Mouse (Mus musculus) T-cell, adult 2 months (primary cell): ENCODE measurements around the gene Kctd20.
A peak's percentile ranks its signal among the peaks of the same experiment; 100 is the strongest.
"Not testable (repeated sequence)": the region's sequence is repeated elsewhere in the genome, so short reads cannot be mapped to it uniquely, and the experiment has no call there.

Experiments used
- DNase-seq: peaks from one replicate; pipeline ENCODE4 v3.0.0; 2022; ENCODE audit warnings: low spot score

Gene Kctd20

DNA sequence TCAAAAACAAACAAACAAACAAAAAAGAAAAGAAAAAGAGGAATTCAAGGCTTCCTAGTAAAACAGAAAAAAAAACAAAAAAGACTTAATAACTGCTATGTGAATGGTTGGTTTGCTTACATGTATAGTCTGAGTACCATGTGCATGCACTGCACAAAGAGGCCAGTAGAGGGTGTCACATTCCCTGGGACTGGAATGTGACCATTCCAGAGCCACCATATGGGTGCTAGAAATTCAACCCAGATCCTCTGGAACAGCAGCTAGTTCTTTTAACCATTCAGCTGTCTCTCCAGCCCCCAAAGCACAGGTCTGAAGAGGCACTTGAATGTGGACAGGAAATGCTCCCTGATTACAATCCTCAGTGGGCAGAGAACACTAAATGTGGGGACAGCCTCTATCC, 35.1 kb downstream of the Kctd20 start:
- no peak for DNase-seq

DNA sequence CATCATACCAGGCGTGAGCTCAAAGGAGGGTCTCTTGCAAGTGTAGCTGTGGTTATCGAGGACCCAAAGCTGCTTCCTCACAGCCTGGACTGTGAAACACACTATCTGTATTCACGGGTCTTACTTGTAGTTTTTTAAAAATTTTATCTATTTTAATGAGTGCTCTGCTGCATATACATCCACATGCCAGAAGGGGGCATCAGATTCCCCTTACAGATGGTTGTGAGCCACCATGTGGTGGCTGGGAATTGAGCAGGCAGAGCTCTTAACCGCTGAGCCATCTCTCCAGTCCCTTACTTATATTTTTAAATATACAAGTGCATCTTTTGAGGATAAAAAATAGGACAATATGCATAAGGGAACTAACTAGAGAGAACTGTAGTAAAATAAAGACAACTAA, 36.0 kb downstream of the Kctd20 start:
- DNase-seq: peak; percentile 69

DNA sequence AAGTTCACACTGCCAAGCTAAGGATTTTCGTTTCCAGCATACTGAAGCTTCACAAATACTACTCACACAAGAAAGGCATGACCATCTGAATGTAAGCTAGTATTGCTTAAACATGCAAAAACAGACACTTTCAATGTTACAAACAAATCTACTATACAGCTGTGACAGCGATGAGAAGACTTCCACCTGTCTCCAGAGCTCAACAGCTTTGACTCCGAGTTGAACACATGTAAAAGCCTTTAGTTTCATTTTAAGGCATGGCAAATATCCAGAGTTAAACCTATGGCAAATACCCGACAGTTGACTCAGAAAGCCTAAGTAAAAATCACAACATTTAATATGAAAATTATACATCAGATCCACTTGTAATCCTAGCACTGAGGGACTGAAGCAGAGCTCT, 36.5 kb downstream of the Kctd20 start:
- DNase-seq: no peak

DNA sequence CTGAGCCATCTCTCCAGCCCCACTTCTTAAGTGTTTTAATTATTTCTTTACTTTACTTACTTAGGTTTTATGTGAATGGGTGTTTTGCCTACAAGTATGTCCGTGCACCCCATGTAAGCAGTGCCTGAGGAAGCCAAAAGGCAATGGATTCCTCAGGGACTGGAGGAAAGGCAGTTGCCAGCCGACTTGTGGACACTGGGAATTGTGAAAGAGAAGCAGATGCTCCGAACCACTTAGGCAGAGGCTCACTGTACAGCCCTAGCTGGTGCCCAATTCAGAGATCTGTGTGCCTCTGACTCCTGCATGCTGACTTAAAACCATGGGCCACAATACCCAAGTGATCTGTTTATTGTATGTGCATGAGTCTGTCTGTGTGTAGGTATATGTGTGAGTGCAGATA, 37.2 kb downstream of the Kctd20 start:
- no peak for DNase-seq

DNA sequence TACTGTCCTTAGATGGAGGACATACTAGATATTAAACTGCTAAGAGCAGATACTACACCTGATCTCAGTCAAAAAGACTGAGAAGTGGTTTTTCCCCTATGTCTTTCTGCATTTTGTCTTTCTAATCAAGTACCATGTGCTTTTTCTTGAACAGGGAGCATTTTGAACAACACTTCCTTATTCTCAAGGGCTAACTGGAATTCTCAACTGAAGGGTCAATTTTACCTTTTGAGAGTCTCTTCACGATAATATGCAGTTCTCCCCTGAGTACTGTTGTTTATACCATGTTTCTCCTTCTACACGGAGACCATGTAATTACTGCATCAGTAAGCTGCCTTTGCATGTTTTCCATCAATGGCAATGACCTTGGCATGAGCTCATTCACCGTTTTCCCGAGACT, 38.3 kb downstream of the Kctd20 start:
- DNase-seq: no peak

DNA sequence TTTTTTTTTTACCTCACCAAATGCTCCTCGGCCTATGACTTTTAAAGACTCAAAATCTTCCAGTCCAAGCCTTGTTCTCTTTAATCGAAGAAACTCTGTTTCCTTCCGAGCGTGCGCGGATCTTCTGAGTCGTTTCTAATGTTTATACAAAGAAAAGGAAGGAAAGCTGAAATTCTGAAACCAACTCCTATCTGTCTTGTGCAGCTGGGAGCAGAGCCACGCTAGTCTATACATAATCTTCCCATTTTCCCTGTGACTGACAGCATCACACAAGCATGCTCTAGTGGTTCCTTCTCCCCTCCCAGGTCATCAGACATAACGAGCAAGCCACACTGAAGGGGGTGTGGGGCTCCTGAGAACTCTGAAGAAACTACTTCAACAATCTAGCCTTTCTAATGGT, 39.5 kb downstream of the Kctd20 start:
- DNase-seq: no peak

DNA sequence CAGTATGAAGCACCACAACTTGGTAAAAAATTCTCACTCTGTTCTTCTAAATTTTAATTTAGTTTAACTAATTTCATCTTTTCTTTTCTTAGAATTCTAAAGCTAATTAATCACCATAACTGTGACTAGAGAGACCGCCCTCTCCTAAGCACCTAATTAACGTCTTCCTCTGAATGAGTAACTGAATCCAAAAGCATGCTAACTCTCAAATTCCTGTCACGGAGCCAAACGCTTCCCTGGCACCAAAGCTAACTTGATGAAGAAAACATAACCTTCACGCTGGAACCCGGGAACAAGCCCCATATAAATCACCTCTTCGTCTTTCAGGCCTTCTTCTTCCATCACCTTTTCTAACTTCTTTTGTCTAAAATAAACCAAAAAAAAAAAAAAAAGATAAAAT, 40.4 kb downstream of the Kctd20 start:
- DNase-seq: no peak

DNA sequence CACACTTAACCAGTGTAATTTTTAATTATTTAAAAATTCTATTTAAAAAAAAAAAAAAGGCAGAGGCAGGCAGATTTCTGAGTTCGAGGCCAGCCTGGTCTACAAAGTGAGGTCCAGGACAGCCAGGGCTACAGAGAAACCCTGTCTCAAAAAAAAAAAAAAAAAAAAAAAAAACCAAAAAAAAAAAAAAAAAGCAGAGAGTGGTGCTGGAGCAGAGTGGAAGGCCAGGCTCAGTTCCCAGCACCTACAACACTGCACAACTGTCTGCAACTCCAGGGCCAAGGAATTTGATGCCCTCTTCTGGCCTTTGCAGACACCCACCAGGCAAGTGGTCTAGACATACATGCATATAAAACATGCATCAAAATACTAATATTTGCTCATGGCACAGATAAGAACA, 41.3 kb downstream of the Kctd20 start:
- DNase-seq: not testable (repeated sequence)

DNA sequence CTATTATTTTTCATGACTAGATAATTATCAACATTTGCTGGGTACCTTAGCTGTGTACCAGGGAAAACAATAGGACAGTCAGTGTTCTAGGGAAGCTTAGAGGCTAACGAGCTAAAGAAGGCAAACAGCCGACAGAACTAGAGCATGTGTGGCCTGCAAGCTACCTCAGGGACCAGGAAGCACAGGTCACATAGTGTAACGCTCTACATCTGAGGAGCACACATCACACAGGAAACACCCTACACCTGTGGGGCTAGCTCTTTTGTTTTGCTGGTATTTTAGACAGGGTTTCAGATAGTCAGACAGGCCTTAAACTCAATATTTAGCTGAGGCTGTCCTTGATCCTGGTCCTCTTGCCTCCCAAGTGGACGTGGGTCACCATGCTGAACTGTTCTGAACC, 42.9 kb downstream of the Kctd20 start:
- DNase-seq: peak; percentile 32

DNA sequence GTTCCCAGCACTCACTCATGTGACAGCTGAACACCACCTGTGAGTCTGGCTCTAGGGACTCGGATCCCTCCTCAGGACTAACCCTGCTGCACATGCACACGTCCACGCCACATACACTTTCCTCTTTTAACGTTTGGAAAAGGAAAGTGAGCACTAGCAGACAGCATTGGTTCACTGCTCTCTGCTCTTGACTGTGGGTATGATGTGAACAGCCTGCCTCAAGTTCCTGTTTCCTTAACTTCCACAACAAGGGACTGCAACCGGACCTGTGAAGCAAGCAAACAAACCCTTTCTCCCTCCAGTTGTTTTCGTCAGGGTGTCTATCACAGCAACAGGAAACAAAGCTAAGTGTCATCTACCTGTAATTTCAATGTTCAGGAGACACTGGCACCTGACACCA, 48.7 kb downstream of the Kctd20 start:
- peak; percentile 29 for DNase-seq

DNA sequence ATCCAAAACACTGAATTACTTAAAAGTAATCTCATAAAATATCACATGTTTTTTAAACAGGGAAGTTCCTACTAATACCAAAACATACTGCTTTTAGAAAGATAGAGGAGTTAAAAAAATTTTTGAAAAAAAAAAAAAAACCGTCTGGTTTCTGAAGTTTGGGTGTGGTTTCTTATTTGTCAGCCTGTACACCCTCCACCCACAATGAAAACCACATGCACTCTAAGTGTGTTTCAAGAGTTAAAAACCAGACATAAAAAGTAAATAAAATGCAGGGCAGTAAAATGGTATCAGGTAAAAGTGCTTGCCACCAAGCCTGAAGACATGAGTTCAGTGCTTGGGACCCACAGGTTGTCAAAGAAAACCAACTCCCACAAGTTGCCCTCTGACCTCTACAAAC, 52.0 kb downstream of the Kctd20 start:
- DNase-seq: peak; percentile 32

DNA sequence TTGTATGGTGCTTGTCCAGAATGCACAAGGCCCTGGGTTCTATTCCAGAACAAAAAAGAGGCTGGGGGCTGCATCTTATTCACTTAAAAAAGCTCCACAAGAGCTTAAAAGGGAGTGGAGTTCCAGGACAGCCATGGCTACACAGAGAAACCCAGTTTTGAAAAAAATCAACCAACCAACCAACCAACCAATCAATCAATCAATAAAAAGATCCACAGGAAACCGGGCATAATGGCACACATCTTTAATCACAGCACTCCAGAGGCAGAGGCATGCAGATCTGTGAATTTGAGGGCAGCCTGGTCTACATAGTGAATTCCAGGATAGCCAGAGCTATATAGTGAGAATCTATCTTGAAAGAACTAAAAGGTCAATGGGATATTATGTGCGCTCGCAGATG, 53.3 kb downstream of the Kctd20 start:
- no peak for DNase-seq

DNA sequence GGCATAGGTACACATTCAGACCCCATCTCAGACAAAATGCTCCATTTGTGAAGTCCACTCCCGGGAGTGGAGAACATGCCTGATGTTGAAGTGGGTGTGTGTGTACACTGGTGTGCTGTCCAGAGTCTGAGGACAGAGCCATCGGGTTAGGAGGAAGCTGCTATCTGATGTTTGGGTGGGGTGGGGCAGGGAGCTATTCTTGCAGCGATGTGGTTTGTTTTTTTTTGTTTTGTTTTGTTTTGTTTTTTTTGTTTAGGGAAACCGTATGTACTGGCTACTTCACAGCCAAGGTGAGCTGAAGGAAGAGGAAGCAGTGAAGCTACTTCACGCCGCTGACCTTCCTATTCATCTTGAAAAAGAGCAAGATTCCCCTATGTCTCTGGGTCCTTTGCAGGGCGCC, 55.1 kb downstream of the Kctd20 start:
- DNase-seq: no peak

DNA sequence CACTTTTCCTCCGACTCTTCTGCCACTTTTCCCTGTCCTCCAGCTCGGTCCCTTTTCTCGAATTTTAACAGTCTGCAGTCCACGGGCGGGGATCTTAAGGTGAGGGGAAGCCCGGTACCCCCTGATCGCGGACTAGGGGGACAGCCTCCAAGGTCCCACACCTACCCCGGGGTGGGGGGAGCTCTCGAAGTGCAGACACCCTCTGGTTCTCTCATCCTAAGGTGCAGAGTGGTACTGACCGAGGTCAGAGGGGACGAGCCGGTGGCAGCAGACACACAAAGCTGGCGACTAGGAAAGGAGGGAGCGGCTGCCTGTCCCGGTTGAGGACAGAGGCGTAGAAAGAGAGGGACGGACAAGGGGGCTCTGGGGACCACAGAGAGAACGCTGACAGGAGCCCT, 55.5 kb downstream of the Kctd20 start:
- peak; percentile 16 for DNase-seq

DNA sequence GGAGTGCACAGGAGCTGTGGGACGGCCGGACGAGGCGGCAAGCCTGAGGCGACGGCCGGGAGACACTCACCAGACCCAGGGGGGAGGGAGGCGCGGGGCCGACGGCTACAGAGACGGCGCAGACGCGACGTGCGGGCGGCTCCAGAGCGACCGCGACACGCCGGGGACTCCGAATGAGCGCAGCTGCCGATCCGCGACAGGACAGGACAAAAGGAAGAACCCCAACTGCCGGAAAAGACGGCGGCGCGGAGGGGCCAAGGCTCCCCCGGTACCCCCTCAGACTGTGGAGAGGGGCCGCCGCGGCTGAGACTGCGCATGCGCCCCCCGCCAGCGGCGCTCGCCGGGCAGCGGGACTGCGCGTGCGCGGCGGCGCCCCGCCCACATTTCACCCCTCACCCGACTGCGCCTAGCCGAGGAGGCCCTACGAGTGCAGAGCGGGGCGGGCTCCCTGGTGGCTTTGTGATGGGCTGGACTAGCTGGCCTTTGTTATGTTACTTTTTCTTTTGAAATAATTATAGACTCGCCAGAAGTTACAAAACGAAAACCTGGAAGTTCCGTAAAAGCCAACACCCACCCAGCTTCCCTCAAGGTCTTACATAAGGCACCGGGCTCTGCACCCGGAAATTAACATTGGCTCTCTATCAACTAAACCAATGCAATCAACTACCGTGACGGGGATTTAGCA, 56.0 kb downstream of the Kctd20 start, which contains the start of gene Stk38:
TSS of gene Stk38 (minus strand) at position 355 of the 685 bp plus-strand sequence.
- DNase-seq: peak; percentile 94

DNA sequence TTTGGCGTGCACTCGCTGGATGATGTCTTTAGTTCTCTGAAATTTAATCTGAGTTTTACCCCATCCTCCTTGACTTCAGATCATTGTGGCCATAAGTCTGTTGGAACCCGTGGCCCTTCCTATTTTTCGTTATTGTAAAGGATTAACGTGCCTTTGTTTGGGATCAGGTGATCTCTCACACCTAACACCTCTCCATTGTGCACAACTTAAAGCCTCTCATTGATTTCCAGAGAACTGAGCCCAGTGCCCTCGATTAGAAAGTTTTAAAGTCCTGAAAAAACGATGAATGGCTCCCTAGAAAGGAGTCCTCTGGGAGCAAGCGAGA, 56.5 kb downstream of the Kctd20 start:
- no peak for DNase-seq

DNA sequence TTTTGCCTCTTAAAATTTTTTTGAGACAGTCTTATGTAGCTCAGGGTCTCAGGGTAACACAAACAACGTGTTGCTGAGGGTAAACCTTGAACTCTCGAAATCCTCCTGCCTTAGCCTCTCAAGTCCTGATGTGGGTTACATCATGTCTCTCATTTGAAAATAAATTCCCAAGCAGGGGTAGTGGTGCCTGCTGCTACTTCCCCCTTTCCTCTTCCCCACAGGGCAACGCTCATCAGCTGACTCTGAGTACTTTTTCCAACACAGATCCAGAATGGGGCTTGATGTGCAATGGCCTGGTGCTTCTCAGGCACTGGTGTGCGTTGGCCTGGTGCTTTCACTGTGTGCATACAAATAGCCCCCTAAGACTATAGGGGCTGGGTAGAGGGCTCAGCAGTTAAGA, 57.4 kb downstream of the Kctd20 start:
- DNase-seq: no peak

DNA sequence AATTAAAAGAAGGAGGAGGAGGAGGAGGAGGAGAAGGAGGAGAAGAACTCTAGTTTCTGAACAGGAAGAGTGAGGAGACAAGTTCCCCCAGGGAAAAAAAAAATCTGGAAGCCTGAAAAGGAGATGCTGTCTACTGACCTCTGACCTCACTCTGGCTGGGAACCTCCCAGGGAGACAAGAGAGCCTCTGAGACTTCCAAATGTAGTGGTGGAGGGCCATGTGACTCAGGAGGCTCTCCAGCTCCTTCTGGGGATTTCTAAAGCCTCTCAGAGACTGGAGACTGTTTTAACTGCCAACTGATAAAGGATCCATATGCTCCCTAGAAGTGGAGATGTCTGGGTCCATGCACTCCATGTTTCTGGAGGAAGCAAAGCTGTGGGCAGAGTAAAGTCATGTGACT, 62.5 kb downstream of the Kctd20 start:
- no peak for DNase-seq

DNA sequence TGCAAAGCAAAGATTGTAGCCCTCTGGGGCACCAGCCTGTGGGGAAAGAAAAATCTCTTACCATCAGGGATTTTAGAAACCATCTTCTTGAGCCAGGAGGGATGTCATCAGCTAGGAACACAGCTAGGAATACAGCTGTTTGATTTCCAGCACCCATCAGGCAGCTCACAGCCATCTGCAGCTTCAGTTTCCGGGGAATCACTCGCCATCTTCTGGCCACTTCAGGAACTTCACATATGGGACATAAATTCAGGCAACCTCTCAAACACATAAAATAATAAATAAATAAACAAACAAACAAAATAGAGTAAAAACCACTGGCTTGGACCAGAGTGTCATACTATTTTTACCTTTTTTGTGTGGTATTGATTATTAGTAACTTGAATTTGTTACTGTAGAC, 63.9 kb downstream of the Kctd20 start:
- DNase-seq: peak; percentile 68

DNA sequence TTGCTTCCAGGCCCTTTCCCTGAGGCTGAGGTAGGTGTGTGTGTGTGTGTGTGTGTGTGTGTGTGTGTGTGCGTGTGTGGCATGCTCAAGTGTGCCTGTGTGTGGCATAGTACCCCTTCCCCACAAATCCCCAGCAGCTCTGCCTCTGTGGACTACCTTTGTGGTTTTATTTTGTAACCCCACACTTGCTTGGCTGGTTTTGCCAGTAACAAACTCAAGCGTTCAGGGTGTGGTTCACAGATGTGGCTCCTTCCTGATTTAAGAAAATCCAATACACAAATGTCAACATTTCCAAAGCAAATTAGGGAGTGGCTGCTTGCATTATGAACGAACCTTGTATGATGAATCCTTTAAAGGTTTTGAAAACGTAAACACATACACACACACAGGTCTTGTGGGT, 65.0 kb downstream of the Kctd20 start:
- DNase-seq: no peak

DNA sequence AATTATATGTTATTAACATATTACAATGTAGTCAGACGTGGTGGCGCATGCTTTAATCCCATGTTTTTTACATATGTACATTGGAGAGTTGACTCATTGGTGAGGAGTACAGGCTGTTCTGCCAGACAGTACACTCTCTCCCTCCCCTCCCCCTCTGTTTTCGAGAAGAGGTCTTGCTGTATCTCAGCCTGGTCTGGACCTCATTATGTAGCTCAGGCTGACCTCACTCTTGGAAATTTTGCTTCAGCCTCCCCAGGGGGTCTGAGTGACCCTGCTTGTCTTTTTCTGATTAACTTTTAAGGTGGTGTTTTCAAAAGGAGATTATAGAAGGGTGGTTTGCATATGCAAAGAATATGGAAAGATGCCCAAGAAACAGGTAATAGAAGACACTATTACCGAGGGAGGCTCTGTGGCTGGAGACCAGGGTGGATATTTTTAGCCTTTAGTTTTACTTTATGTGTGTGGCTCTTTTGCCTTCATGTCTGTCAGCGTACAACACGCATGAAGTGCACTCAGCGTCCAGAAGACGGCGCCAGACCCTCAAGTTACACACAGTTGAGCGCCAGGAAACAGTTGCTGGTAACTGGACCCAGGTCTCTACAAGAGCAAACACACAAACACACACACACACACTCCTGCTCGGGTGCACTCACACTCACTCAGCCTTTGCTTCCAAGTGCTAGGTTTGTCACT, 66.7 kb downstream of the Kctd20 start:
- DNase-seq: no peak
